Mouse (Mus musculus) cerebellum, adult 11-12 months (tissue): ENCODE results near the gene Dusp1.

Experiments
- DNase-seq: peaks from one replicate; pipeline ENCODE4 v3.0.0; 2022

Gene Dusp1

DNA sequence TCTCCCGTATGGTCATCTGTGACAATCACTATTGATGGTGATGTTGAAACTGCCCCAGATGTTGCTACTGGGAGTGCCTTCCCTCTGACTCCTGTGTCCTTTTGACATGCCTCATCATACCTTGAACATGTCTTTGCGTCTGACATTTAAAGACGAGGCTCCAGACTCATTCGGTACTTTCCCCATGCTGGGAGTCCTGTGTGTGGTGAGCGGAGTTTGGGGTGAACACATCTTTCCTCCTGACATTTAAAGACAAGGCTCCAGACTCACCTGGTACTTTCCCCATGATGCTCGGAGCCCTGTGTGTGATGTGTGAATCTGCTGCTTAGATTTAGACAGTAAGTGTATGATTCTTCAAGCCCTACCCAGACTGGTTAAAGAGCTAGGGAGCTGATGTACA lies 10.8 kb downstream of the Dusp1 start:
- DNase-seq, result no peak

DNA sequence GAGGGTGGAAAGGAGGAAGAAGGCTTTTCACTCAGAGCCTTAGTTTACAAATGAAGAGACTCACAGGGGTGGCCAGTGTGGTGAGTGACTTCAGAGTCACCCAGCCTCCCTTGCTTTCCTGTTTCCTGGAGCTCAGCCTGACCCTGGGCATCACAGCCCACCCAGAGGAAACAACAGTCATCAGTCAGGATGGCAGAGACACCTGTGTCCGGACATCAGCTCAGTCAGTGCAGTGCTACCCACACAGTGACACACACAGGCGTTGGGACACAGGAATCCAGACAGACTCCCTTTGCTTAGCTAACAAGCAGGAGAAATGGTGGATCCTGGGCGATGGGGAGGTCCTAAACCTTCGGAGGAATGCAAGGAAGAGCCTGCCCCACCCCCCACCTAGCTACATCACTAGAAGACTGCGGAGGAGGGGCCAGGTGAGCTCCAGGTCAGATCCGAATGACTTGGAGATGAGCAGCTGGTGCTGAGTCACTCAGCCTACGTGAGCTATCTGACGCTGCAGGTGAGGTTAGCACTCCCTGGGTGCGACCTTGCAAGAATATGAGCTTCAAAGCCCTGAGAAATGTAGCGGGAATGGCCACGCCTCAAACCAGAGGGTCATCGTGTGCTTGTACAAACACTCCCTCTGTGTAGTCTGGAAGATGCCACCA lies 12.6 kb downstream of the Dusp1 start:
- DNase-seq, result no peak

DNA sequence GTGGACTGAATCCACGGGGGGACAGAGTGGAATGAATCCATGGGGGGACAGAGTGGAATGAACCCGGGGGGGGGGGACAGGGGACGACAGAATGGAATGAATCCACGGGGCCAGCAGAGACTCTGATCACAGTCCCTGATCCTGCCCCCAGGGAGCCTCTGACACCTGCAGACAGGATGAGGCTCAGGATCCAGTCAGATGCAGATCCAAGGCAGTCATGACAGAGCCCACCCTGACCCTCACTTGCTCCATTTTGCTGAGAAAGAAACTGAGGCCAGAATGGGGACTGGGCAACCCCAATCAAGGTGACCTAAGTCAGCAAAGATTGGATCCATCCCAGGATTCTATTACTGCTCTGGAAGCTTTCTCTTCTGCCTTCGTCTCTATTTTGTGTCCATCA lies 13.4 kb downstream of the Dusp1 start:
- DNase-seq, result no peak

DNA sequence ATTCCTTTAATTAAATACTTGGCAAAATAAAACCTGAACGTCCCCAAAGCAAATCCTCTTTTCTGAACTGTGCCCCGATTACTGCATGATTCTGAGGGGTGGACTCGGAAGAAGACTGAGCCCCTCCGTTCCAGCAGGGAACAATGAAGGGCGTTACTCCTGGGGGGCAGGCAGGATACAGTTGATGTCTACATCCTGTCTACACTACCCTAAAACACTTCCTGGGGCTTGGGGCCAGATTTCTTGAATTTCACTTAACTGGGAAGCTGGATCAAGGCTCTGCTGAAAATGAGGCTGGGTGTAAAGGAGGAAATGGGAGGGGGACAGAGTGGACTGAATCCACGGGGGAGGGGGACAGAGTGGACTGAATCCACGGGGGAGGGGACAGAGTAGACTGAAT lies 14.2 kb downstream of the Dusp1 start:
- no peak for DNase-seq

DNA sequence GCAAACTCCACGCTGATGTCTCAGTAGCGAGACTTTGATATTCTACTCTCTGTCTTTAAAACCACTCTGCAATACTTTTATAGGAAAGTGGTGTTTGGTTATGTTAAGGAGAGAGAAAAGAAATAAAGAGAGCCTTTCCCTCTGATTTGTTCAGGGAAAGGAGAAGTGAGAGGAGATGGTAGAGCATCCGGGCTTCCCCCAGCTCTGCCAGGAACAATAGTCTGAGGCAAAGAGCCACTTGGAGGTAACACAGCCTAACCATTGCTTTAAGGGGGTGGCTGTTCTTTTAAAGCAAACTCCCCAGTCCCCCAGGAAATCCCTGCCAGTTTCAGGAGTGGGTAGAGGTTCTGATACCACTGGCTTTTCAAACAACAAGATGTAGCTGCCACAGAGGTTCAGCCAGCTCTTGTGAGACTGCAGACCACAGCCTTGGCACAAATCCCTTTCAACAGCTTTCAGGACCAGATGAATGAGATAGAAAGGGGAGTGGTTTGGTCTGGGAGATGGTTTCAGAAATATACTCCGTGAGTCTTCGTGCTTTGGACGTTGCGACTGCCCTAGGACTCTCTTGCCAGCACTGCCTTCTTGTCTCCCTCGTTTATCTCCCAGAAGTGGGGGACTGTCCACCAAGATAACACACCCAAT lies 17.5 kb downstream of the Dusp1 start:
- no peak for DNase-seq

DNA sequence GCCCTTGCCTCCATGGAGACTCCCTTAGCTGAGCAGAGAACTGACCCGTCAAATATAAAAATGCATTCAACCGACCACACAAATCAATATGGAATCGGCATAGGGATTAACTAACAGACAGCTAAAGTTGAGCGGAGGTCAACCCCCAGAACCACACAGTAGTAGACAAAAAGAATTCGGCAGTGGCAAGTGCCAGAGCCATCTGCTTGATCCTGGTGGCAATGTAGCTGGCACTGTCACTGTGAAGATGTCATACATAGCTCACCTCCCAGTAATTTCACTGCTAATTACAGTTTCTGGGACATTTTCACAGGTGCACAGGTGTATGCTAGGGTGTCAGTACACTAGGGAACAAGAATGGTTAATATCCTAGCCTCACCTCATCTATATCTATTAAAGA lies 21.8 kb downstream of the Dusp1 start:
- DNase-seq, result peak; percentile 54

DNA sequence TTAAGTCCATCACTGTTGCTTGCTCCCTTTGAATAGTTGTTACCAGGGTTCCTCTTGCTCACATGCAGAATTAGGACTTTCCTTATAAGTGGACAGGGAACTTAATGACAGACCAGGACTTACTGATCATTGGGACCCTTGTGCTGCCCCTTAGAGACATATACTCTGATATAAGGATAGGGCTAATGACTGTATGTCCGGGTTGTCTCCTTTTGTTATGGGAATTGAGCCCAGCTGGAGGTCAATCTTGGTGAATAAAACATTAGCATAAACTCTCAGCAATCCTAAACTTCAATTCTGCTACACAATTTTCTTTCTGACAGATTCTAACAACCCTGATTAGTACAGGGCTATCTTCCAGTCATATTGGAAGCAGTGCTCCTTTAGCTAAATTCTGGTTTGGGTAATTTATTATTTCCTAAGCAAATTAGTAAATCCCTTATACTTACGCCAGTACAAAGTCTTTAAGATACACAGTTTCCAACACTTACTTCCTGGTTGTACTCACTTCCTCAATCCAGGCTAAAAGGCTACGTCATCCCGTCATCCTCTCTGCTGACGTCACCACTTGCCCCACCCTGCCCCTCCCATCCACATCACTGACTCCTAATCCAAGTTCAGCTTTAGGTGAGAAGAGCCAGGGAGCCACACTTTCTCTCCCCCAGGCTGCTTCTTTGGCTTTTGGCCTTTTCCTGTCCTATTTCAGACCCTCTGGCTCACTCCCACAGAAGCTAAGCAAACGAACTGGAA lies 24.0 kb downstream of the Dusp1 start:
- DNase-seq, result no peak

DNA sequence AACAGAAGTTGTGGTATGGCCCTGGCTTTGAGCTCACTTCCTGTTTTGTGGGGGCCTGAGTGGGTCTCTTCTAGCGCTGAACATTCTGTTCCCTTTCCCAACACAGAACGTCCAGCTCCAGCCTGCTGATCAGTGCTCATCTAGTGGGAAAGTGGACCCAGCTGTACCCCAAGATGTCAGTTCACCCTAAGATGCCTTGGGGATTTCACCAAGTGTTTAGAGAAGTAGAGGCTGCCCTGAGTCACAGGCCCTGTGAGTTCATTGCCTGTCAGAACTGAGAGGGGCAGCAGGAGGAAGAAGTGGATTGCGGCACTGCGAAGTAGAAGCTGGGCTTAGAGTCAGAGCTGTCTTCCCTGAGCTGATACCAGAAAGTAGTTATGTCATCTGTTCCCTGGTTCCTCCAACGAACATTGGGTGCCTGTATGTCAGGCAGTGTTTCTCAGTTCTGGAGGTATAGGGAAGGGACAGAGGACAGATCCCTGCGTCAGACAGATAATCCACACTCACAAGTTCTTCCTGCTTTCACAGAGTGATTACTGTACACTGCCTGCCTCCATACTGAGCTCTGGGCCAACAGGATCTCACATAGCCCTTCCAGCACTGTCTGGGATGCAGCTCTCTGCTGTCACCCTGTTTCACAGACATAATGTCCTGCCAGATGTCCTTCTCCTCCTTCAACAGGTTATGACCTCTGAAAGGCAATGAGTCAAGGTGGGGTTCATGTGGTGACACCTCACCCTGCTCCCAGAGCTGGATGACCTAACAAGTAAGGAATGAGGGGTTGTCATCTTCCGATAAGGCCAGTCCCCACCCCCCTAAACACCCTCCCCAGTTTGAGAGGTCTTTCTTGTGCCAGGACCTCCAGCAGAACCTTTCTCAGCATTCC lies 26.4 kb downstream of the Dusp1 start:
- DNase-seq, result no peak

DNA sequence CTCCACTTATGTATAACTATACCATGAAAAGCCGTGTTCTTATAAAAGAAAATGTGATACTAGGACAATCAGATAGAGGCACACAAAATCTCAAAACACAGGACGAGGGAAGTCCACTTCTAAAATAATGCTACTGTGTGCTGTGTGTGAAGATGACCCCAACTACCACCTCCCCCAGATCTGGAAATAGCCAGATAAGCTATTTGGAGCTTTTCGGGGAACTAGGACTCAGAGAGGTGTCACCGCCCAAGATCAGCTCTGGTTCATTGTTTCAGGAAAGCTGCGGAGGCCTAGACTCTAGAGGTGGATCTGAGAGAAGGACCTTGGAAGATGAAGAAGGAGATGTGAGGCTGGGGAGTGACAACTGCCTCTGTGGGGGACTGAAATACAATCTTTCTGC lies 27.2 kb downstream of the Dusp1 start:
- no peak for DNase-seq

DNA sequence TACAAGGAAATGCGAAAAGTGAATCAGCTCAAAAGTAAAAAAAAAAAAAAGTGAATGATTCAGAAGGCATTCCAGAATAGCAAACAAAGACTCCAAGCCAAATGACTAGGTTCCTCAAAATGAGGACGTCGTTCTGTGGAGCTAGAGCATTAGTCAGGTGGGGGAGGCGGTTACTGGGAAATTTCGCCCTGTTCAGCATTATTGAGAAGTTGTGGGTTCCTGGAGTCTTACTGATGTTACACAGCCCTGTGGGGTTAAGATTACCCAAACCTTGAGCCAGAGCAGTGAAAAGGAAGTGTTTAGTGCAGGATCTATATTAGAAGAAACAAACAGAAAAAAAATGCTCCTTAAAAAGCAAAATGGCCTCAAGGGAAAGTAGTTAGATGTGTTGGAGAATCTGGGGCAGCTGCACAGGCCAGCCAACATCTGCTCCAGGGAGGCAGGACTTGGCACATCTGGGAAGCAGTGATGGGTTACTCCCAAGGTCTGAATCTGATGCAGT lies 28.0 kb downstream of the Dusp1 start:
- no peak for DNase-seq

DNA sequence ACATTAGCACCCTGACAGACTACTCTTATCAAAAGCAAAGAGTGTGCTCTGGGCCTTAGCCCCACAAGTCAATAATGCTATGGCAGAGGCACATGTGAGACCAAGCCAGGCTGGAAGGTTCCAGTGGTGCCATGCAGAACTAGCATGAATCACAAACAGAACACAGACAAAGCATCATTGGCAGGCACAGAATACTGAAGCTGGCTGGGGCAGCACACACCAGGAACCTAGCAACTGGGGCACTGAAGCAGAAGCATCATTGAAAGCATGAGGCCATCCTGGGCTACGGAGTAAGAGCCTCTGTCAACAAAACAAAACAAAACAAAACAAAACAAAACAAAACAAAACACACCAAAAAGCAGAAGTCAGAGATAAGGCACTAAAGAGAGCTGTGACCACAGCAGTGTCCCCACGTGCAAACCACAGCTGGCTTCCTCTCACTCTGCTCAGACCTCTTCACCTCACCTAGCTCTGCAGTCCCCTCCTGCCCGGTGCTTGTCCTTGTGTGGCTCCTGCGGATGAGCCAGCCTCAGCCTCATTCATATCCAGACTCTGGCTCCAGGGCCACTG lies 29.4 kb downstream of the Dusp1 start:
- DNase-seq, result no peak

DNA sequence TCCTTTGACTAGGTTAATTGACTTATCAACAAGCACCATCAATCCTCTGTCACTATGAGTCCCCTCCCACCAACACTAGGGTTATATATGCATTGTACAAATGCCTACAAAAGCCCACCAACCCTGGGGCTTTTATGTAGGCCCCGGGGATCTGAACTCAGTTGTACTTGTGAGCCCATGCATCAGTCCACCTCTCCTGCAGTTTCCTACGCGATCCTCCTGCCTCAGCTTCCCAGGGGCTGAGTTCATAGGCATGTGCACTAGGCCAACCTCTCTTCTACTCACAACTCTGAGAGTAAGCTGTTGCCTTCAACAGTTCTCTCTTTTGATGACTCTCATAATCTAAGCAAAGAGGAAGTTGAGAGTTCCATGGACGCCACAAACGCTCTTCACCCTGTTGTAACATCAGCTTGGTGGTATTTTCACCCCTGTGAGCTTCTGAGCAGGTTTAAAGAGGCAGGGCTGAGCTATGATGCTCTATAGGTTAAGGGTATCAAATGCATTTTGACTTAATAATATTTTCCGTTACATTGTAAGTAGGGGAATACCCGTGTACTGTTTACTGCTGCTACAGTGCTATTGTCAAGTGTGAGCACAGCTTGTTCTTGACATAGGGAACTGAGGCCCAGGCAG lies 30.4 kb downstream of the Dusp1 start:
- no peak for DNase-seq

DNA sequence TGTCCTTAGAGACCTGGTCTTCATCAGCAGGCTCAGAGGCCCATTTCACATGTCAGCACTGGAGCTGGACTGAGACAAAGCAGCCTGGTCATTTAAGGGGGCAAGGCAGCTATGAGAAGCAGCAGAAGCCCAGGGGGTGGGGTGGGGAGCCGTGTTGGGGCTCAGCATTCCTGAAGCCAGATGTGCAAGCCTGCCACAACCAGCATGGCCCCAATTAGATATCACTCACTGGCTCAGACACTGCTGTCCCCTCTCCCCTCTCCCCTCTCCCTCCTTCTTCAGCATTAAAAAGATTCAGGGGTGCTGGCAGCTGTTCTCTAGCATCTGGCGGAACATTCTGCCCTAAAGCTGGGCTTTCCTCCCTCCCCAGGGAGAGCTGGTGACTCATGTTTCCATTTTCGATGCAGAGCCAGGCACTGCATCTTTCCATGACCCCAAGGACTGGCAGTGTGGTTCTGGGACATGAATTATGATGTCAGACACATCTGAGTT lies 31.3 kb downstream of the Dusp1 start:
- DNase-seq, result no peak

DNA sequence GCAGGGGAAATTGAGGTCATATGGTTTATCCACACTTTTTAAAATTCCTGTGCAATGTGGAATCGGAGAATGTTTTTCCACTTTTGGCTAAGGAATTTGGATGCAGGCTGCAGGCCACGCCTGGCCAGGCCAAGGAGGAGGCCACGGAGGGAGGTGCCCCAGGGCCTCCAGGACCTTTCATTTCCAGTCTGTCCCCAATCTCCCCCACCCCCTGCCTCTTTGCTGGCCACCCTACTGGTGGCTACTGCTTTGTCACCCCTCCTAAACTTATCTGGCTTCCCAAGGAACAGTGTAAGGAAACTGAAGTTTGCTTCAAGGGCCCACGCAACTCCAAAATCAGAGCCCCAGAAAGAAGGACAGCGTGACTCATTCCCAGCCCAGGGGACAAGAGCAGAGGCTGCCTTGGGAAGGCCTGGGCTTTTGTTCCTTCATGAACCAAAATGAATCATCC lies 32.1 kb downstream of the Dusp1 start:
- no peak for DNase-seq

DNA sequence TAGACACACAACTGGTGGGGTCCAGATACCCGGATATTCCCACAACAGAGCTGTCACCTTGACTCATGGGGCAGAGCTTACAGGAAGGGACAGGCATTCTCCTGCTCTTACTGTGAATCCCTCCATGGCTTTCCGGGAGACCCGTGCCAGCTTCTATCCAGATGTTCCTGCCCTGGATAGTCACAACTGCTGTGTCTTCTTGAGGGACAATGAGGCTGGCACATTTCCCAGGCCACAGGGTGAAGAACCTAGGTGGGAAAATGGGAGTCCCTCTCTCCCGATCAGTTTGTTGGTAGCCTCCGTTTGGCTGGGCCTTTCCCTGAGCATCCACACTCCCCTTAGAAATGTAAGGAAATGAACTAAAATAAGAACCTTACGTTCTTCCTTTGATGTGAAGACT lies 33.2 kb downstream of the Dusp1 start:
- no peak for DNase-seq

DNA sequence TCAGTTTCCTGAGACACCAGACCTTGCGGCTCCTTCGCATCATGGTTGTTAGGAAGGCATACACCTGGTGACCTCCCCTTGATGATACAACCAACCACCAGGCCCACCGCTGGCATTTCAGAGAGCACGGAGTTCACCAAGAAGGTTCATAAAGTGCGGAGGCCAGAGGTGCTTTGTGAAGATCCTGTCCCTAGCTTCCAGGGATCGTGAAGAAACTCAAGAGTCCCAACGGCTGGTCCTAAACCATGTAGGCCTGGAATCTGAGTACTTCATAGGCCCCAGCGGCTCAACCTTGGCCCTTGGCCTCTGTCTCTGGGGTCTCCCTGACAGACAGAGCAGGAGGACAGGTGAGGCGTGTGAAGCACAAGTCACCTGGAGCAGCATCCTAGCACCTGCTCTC lies 34.6 kb downstream of the Dusp1 start:
- no peak for DNase-seq

DNA sequence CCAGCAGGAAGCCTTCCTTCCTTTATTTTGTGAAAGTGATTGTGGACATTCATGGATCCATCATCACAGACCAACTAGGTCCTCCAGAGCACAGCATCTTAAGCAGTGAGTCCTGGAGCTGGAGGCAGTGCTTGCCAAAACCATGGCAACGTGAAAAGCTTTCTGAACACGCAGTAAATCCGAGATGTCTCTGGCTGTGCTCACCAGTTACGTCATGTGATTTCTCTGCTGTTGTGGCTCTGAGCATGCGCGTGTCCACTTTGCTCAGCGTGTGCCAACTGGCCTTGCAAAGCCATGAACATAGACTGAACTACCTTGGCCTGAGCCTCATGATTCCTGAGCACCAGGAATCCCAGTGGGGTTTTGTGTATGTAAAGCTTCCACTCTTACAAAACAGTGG lies 36.6 kb downstream of the Dusp1 start:
- DNase-seq, result peak; percentile 76

DNA sequence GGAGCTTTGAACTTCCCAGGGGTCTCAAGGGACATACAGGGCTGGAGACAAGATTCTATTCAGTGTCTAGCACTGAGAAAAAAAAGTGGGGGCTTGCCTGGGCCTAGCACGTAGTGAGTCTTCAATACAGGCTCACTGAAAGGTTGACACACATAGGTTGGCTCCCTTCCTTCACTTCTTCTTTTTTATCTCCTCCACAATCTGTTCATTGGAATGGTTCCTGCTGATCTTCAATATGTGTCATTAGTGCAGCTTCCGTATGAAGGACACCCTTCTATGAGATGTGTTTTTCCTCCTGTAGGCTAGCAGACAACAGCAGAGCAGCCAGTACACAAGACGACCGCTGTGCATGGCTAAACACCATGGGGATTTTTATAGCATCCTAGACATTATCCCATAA lies 37.1 kb downstream of the Dusp1 start:
- DNase-seq, result no peak

DNA sequence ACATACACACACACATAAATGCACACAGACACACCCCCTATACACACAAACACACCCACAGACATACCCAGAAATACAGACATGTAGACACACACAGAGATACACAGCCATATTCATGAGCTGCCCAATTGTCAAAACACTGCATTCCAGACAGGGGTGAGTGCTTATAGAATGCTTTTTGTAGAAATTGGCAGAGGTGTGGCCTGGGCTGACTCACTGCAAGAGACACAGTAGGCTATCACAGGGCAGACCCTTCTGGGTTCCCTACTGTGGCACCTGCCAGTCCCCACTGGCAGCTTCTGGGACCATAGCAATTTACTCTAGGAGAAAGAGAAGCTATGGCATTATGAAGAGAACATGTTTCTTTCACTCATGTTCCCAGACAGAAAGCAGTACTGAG lies 37.6 kb downstream of the Dusp1 start:
- DNase-seq, result no peak

DNA sequence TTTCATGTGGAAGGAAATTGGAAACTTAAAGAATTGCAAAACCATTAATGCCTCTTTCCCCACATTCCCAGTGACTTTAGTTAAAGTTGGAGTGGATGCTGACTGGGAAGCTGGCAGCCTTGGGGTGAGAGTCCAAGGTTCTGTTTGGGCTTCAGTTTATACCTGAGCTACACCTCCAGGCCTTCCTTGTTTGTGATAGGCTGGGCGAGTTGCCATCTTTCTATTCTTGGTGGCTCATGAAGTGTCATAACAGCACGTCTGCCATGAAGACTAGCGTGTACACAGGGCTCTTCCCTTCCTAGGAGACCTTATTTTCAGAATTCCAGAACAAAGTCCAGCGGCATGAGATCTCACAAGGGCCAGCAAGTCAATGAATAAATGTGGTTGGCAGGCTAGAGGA lies 39.2 kb downstream of the Dusp1 start:
- DNase-seq, result no peak

DNA sequence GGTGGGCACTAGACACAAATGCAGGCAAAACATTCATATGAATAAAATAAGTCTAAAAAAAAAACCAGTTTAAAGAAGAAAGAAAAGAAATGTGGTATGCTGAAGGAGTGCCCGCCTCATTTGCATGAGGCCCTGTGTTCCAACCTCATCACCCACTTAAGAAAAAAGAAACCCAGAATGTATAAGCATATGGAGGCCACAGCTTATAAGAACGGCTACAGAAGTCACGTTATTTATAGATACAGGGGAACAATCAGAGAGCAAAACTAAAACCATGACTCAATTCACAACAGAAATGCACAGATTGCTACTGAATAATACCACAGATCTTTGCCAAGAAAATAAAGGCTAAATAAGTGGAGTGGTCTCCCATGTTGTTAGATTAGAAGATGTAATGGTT lies 43.6 kb downstream of the Dusp1 start:
- no peak for DNase-seq

DNA sequence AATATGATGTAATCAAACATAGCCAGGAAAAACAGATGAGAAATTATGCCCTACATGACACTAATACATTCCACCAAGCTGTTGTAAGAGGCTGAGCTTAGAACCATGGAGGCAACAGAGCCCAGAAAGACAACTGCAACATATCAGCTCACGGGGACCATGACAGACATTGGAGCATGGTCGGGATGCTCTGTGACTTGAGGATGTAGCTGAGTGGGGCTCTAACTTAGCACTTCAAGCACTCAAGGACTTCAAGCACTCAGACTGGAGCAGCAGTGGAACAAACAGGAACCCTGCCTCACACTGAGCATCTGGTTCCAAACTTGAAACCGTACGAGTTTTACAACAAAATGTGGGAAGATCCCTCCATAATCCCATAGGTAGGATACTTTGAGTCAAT lies 46.3 kb downstream of the Dusp1 start:
- no peak for DNase-seq
